Mouse (Mus musculus): ENCODE data around the gene Folr1.
A peak's percentile ranks its signal among the peaks of the same experiment; 100 is the strongest.

Folr1 gene

DNA sequence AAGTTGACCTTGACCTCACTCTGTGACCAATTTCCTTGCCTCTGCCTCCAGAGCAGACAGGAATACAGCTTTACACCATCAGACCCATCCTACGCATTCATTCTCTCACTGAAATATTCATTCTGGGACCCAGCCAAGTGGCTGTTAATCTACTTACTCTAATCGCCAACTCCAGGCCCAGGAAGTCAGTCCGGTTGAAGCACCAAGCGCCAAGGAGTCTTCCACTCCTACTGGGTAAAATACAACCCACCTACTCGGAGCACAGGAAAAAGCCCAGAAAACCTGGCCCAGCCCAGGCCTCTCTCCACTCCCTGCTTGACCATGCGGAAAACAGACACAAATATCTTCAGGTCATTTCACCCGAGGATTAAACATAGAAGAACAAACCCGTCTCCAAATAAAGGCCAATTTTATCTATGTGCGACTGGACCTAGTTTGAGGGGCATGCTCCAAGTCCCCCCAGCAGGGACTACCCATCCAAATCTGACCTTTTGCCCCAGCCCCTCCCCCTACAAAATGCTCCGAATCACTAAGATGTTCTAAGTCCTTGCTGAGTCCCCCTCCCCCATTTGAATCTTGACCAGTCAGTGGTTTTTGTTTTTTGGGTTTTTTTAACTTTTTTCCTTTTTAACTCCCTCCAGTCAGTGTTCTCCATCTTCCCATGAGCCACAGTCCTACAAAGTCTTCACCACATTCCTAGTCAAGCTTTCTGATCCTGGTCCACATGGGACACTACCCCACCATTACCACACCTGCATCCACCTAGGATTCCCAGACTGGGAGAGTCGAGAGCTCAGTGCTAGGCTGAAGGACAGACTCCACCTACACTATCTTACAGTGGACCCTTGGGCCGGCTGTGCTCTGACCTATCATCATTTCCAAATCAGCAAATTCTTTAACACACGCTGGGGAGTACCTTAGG is 2.1 kb downstream of the Folr1 start:
- no peak for ATAC-seq (ENCODE audit: low TSS enrichment)

- no peak for ATAC-seq (ENCODE audit: low TSS enrichment)
These were observed 3.1 kb downstream of the Folr1 start for GRCm38 (mm10) chr7:101867482-101867881.

GRCm38 (mm10) chr7:101866491-101867265 is 3.9 kb downstream of the Folr1 start:
- ATAC-seq (ENCODE audit: low TSS enrichment): no peak

GRCm38 (mm10) chr7:101863415-101863814 is 7.2 kb downstream of the Folr1 start, which contains the start of gene Anapc15:
Anapc15 (plus strand) TSS chr7:101863715.
- no peak for ATAC-seq (ENCODE audit: low TSS enrichment)

GRCm38 (mm10) chr7:101862291-101862690 is 8.3 kb downstream of the Folr1 start:
- ATAC-seq (ENCODE audit: low TSS enrichment): no peak

- ATAC-seq (ENCODE audit: low TSS enrichment): no peak
These were observed 9.6 kb downstream of the Folr1 start for GRCm38 (mm10) chr7:101860978-101861377.

- no peak for ATAC-seq (ENCODE audit: low TSS enrichment)
These were observed 12.2 kb downstream of the Folr1 start for GRCm38 (mm10) chr7:101858362-101858761.

DNA sequence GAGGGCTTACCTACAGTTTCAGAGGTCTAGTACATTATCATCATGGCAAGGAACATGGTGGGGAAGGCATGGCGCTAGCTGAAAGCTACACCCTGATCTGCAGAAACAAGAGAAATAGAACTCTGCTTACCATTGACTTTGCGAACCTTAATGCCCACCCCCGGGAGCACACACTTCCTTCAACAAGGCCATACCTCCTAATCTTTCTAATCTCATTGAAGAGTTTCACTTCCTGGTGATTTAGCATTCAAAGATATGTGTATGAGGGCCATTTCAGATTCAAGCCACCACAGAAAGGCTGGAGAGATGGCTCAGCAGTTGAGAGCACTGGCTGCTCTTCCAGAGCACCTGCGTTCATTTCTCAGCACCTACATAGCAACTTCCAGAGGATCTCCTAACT is 13.5 kb downstream of the Folr1 start, which contains the start of gene Folr2:
Folr2 (minus strand) TSS at position 101 of the 400 bp plus-strand sequence.
- no peak for ATAC-seq (ENCODE audit: low TSS enrichment)

GRCm38 (mm10) chr7:101853816-101854215 is 16.8 kb downstream of the Folr1 start:
- no peak for ATAC-seq (ENCODE audit: low TSS enrichment)

DNA sequence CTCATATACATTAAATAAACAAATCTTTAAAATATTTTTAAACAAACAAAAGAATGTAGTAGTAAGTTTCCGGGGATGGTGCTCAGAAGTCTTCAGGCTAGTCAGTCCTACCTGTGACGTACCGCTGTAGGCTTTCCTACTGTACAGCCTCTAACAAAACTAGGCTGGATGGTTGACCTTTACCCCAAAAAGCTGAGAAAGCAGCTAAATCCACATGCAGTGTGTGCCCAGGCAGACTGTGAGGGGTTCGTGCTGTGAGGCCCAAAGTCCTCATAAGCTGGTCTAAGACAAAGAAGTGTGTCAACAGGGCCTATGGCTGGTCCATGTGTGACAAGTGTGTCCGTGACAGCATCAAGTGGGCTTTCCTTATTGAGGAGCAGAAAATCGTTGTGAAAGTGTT is 17.7 kb downstream of the Folr1 start:
- no peak for ATAC-seq (ENCODE audit: low TSS enrichment)

- no peak for ATAC-seq (ENCODE audit: low TSS enrichment)
These were observed 18.9 kb downstream of the Folr1 start for GRCm38 (mm10) chr7:101851689-101852088.

DNA sequence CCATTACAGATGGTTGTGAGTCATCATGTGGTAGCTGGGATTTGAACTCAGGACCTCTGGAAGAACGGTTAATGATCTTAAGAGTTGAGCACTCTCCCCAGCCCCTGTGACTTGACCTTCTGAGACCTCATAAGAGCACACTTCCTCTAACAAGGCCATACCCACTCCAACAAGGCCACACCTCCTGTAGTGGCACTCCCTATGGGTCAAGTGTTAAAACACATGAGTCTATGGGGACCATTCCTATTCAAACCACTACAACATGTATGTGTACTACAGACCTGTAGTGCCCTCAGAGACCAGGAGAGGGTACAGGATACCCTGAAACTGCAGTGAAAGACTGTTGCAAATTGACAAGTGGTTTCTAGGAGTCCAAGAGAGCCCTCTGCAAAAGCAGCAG is 22.7 kb downstream of the Folr1 start:
- ATAC-seq (ENCODE audit: low TSS enrichment): no peak

- no peak for ATAC-seq (ENCODE audit: low TSS enrichment)
These were observed 26.4 kb downstream of the Folr1 start for GRCm38 (mm10) chr7:101844186-101844585.

- ATAC-seq (ENCODE audit: low TSS enrichment): peak; percentile 85
These were observed 32.7 kb downstream of the Folr1 start, which contains the start of gene Inppl1 for GRCm38 (mm10) chr7:101837606-101838471. Inppl1 (minus strand) TSS chr7:101838229.

DNA sequence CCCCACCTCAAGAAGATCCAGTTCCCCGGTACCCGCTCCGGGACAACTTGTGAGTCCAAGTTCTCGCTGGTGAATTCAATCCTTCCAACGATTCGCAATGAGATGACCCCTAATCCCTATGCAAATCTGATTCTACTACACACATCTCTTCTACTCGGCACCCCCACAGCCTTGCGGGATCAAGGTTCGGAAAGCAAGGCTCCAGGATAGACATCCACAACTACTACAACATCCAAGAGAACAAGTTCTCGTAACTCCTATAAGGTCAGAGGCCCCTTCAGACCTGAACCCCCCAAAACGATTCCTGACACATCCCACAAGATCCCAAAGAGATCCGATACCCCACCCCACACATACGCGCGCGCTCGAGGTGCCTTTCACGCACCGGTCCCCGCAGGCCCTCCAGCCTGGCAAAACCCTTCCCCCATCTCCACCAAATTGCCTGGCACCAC is 33.4 kb downstream of the Folr1 start:
- ATAC-seq (ENCODE audit: low TSS enrichment): peak; percentile 3; the same call in 1 of the 2 replicates

DNA sequence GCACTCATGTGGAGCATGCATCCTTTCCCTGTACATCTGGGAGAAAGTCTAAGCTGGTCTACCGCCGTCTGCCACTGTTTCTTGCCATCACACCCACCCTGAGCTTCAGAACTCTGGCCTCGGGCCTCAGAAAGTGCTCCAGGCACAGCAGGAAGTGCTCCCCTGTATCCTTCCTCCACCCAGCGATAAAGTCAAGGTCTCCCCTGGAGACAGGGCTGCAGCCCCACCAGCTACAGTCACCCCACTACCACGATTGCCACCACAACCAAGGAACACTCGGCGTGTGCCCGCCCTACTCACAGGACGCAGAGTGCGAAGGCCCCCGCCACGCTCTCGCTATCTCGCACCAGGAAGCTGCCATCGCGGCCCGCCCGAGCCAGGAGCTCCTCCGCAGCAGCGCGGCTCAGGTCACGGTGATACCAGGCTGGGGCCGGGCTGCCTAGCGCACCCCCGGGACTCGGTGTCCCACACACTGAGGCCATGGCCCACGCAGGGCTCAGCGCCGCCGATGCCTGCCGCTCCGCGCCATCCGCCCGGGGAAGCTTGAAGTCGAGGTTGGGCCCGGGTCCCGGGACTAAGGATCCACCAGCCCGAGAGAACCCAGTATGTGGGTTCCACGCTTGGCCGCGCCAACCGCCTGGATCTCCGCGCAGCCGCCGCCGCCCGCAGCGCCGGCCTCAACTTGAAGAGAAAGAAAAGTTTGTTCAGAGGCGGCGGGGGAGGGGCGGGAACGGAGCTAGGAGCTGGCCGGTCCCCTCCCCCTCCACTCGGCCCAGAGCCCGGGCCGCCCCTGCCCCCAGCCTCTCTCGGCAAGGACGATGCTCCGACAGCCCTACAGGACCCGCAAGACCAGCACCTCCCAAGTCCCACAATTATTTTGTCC is 34.1 kb downstream of the Folr1 start:
- peak; percentile 38 for ATAC-seq (ENCODE audit: low TSS enrichment)

GRCm38 (mm10) chr7:101835457-101836109 is 35.0 kb downstream of the Folr1 start:
- no peak for ATAC-seq (ENCODE audit: low TSS enrichment)

DNA sequence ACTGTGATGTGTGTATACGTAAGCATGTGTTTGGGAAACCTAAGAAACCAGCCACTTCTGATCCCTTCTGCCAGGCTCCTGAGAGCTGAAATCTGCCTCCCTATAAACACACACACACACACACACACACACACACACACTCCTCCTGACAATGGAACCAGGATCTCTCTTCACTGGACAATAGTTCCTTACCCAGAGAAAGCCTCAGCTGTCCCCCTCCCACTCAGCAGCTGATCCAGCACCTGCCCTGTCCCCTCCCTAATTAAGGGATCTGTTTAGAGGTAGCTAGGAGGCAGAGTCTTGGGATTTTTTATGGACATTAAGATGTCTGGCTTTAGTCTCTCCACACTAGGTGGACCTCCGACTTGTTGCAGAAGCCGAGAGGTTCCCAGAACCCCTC is 35.7 kb downstream of the Folr1 start:
- ATAC-seq (ENCODE audit: low TSS enrichment): no peak

DNA sequence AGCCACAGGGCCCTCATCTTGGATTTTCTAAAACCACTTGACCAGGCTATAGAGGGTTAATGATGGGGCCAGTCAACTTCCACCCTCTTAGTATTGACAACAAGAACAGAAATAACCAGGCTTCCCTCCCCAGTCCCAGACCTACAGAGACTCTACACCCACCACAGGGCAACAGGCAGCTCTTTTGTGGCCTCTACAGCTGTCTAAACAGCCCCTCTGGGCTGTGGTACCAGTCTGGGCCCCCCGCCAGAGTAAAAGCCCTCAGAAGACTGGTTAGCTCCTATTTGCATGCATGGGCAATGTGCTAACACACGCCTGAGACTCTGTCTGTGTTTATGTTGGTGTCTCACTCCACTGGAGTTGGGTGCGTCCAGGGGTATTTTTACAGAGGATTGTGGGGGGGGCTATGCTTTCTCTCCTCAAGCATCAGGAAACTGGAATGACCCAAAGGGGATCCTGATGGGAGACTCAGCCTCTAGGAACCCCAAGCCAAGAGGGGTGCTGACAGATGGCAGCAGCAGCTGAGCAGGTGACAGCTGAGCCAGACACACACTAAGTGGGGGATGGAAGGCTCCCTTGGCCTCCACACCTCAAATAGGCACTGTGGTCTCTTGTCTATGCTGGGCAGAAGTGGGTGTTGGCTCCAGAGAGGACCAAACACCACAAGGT is 36.5 kb downstream of the Folr1 start:
- ATAC-seq (ENCODE audit: low TSS enrichment): no peak

Measured in frontal cortex, adult (tissue).